ENCODE assay signal across 10 mouse cellular contexts in genomic region chr13:27031101-27031852, GRCm38 (mm10). TPM values are rescaled to one million over a fixed set of nuclear protein-coding genes. Genes with fewer than 3 reads are reported as not detected.
DNase-seq lines count a peak whose midpoint lies in the region; ATAC-seq and TF ChIP-seq lines count a peak whose summit lies in the region.
"Had no signal": no experiment of that assay in that cellular context is flagged by ENCODE, and none has a peak within 500 bp of the region (broad histone marks: within the 10 kb centered on the region; RNA-seq: fewer than 3 reads in every experiment).

No protein-coding gene starts in this region.

- H3K27ac ChIP-seq in heart, embryonic 10.5 days = no peak overlapping the region
- H3K27ac ChIP-seq in embryonic facial prominence, embryonic 13.5 days = peak overlapping the region; percentile 44
- no peak overlapping the region for H3K27ac ChIP-seq in thymus, adult 2 months (ENCODE audit: control insufficient read depth, insufficient read depth, low read length)
- H3K27ac ChIP-seq: macrophage had no signal

- H3K9me3 ChIP-seq in heart, embryonic 10.5 days = no peaks in the 10 kb centered on the region
- H3K9me3 ChIP-seq in embryonic facial prominence, embryonic 13.5 days = no peaks in the 10 kb centered on the region

- no peak for TF ChIP-seq CTCF in thymus, adult 2 months (IDR thresholded peaks at IDR 0.05; ENCODE audit: borderline replicate concordance, control insufficient read depth, extremely low read depth, insufficient read depth, low read length, poor library complexity)

- TF ChIP-seq POLR2A in thymus, adult 2 months (IDR thresholded peaks at IDR 0.05; ENCODE audit: control insufficient read depth, extremely low read depth, insufficient read depth, low read length, poor library complexity) = no peak

- H3K36me3 ChIP-seq in heart, embryonic 10.5 days = no peaks in the 10 kb centered on the region
- H3K36me3 ChIP-seq in embryonic facial prominence, embryonic 13.5 days = no peaks in the 10 kb centered on the region
- H3K36me3 ChIP-seq in thymus, adult 2 months (ENCODE audit: control insufficient read depth, insufficient read depth, low read length) = no peaks in the 10 kb centered on the region

- H3K4me1 ChIP-seq in heart, embryonic 10.5 days = no peaks in the 10 kb centered on the region
- H3K4me1 ChIP-seq in embryonic facial prominence, embryonic 13.5 days = peaks cover 13% of the 10 kb centered on the region
- H3K4me1 ChIP-seq in thymus, adult 2 months (replicated peaks; ENCODE audit: control insufficient read depth, insufficient read depth, low read length) = no peaks in the 10 kb centered on the region

- no peak for ATAC-seq in embryonic facial prominence, embryonic 13.5 days (ENCODE audit: insufficient number of reproducible peaks, insufficient read depth, low FRiP score, low TSS enrichment, low read depth)

- H3K27me3 ChIP-seq in heart, embryonic 10.5 days (ENCODE audit: insufficient read depth, poor library complexity, severe bottlenecking) = no peaks in the 10 kb centered on the region
- H3K27me3 ChIP-seq in embryonic facial prominence, embryonic 13.5 days = no peaks in the 10 kb centered on the region
- no peaks in the 10 kb centered on the region for H3K27me3 ChIP-seq in thymus, adult 2 months (ENCODE audit: control insufficient read depth, insufficient read depth, low read length)

- WGBS in heart, embryonic 10.5 days = 47% methylated on average over 4 of the region's 4 CpGs
- WGBS in embryonic facial prominence, embryonic 13.5 days = 4% methylated on average over 4 of the region's 4 CpGs
- 76% methylated on average over 4 of the region's 4 CpGs for WGBS in thymus, adult 2 months

- H3K4me2 ChIP-seq in embryonic facial prominence, embryonic 13.5 days = no peak overlapping the region

- no peak overlapping the region for H3K9ac ChIP-seq in embryonic facial prominence, embryonic 13.5 days

- DNase-seq in heart, adult 11 months = peak; percentile 74
- DNase-seq in heart, embryonic 10.5 days (ENCODE audit: low spot score) = no peak
- peak; percentile 59 for DNase-seq in NIH3T3 (ENCODE audit: low read depth)
- DNase-seq in mesoderm, embryonic 11.5 days (ENCODE audit: low read depth, low spot score) = peak; percentile 84
- DNase-seq in thymus, adult 2 months = no peak
- DNase-seq in frontal cortex, postnatal 14 days (ENCODE audit: low spot score in 2 of 2) = no peak
- DNase-seq in cerebellum, postnatal 4 days (ENCODE audit: low spot score in 2 of 2) = no peak
- DNase-seq: heart, postnatal 14 days had no signal

- H3K4me3 ChIP-seq in heart, embryonic 10.5 days = no peak overlapping the region
- no peak overlapping the region for H3K4me3 ChIP-seq in embryonic facial prominence, embryonic 13.5 days
- H3K4me3 ChIP-seq in thymus, adult 2 months (ENCODE audit: control insufficient read depth, insufficient read depth, low read length) = no peak overlapping the region

RNA-seq across cellular contexts. Expression of gene Prl, which starts 26.1 kb away (rescaled TPM):
- not detected in 2 replicates for polyA plus RNA-seq in heart, embryonic 10.5 days (2016; fragmentation: Nextera tagmentation; extraction: Ambion mirVana)
- polyA plus RNA-seq in embryonic facial prominence, embryonic 13.5 days (2015; fragmentation: Nextera tagmentation; extraction: Ambion mirVana) = not detected in 2 replicates
- polyA plus RNA-seq in thymus, adult 2 months (2012; rRNA removed) = not detected in 2 replicates
- polyA plus RNA-seq: macrophage had no signal

Comparison
In these comparisons a context has a peak if more than half of its experiments do, and no peak if none do; other contexts are left out.
1. DNase-seq: peak in heart, adult 11 months (single experiment), NIH3T3 (single experiment) and mesoderm, embryonic 11.5 days (single experiment); none in heart, embryonic 10.5 days (single experiment), thymus, adult 2 months (single experiment), frontal cortex, postnatal 14 days (0 of 2) and cerebellum, postnatal 4 days (0 of 2).